7 mouse cellular contexts compared by ENCODE assay signal in genomic region chr3:27861601-27862000, GRCm38 (mm10). TPM values are rescaled to one million over a fixed set of nuclear protein-coding genes. Genes with fewer than 3 reads are reported as not detected.
DNase-seq lines count a peak whose midpoint lies in the region; ATAC-seq lines count a peak whose summit lies in the region.

No protein-coding gene starts in this region.

- no peak for ATAC-seq in heart, embryonic 11.5 days (replicated peaks; ENCODE audit: insufficient number of reproducible peaks, low FRiP score, low TSS enrichment)
- ATAC-seq in frontal cortex, adult (ENCODE audit: low TSS enrichment) = no peak

- H3K9ac ChIP-seq in heart, embryonic 11.5 days (ENCODE audit: low read depth, low read length) = no peak overlapping the region

- peak overlapping the region; percentile 41 for H3K27ac ChIP-seq in heart, embryonic 11.5 days (ENCODE audit: low read depth, low read length)

- peaks cover 3% of the 10 kb centered on the region; the same call in 1 of the 2 replicates for H3K9me3 ChIP-seq in heart, embryonic 11.5 days (replicated peaks; ENCODE audit: control insufficient read depth, low read length)

- no peaks in the 10 kb centered on the region for H3K36me3 ChIP-seq in heart, embryonic 11.5 days (ENCODE audit: control insufficient read depth, insufficient read depth, low read length)

- no peak overlapping the region for H3K4me2 ChIP-seq in heart, embryonic 11.5 days

- peak; percentile 34 for DNase-seq in right cerebral cortex, adult 18-20 months
- no peak for DNase-seq in right cerebral cortex, postnatal 25 days
- peak; percentile 59 to 61 for DNase-seq in cerebellum, postnatal 14 days
- DNase-seq in layer of hippocampus, adult 8-10 months (ENCODE audit: low spot score in 2 of 2) = peak; percentile 15 to 25
- peak; percentile 86 for DNase-seq in ovary, postnatal 36 days (ENCODE audit: low spot score)

- H3K27me3 ChIP-seq in heart, embryonic 11.5 days (ENCODE audit: control insufficient read depth, insufficient read depth, low read length) = no peaks in the 10 kb centered on the region

- no peak overlapping the region for H3K4me3 ChIP-seq in heart, embryonic 11.5 days (ENCODE audit: low read depth, low read length)

- 53% methylated on average over 6 of the region's 6 CpGs for WGBS in heart, embryonic 11.5 days (ENCODE audit: insufficient replicate concordance)

- H3K4me1 ChIP-seq in heart, embryonic 11.5 days (ENCODE audit: control insufficient read depth, insufficient read depth, low read length) = peaks cover 45% of the 10 kb centered on the region

RNA-seq across cellular contexts. Expression of gene Tmem212, which starts 34.6 kb away (rescaled TPM):
- not detected in 2 replicates for polyA plus RNA-seq in heart, embryonic 11.5 days (2014; fragmentation: Nextera tagmentation; extraction: Ambion mirVana)
- 1 to 10 TPM; 1.9 to 4.9 (median 2.7) TPM for total RNA-seq in layer of hippocampus, adult 8-10 months (2022)
